Mouse (Mus musculus) effector memory CD4-positive, alpha-beta T cell, adult 5 months (primary cell): ENCODE measurements around the gene Hsf2. TPM values are rescaled to one million over a fixed set of nuclear protein-coding genes. Genes with fewer than 3 reads are reported as not detected.

Source experiments
- polyA plus RNA-seq: library from polyadenylated mRNA; unstranded; fragments of 100-300 nt; shearing (Covaris generic); gene quantifications from one replicate; pipeline ENCODE4 v1.2.1, GENCODE M21; 2017

The Hsf2 gene
- polyA plus RNA-seq, result 3.9 TPM

DNA sequence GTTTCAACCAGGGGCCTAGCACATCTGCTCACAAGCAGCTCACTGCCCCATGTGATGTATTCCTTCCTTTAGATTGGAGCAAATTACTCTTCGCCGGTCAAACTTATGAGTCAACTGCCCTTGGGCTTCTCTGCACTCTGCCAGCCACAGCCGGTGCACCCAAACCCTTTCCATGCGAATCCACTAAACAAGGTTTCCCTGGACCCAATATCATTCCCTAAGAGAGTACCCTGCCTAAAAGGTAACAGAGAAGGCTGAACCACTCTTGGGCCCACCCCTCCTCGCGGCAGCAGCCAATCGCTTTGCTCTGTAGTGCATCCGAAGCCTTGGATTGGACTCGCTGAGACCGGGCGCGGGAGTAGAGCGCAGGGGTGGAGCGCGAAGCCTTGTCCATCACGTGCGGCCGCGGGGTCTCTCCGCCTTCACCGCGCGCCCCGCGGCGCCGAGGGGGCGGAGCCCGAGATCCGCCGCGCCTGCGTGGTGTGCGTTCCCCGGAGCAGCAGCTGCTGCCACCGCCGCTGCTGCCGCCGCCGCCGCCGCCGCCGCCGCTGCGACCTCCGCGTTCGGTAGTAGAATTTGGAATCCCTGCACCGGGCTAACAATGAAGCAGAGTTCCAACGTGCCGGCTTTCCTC, at the start of gene Hsf2:
Gene Hsf2, plus strand, starts transcription at position 478 of the 634 bp plus-strand sequence.

DNA sequence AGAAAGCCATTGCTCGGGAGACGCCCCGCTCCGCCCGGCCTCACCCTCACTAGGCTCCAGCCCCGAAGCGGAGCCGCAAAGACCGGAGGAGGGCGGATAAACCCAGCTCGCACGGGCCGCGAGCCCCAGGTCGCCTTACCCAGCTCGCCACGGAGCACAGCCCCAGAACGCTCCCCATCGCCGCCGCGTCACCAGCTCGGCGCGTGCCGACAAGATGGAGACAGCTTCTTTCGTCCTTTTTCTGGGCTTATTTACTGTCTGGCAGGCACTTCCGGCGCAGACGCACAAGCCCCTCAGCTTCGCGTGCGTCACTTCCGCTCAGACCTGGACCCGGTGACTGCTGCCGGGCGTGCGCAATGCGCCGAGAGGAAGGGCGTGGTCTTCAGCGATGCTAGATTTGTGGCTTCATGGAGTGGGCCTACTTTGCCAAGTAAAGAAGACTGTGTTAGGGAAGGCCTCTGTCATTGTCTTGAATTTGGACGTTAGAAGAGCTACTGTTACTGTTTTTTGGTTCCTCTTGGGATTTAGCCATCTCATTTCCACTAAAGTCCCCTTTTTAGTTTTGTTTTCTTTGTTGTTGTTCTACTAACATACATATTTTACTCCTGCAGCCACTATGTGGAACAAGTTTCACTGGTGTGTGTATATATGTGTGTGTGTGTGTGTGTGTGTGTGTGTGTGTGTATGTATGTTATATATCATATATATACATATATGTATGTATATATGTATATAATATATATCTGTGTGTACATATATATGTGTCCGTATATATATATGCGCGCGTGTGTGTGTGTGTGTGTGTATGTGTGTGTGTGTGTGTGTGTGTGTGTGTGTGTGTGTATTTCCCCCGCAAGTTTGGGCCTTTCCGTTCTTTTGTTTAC, 46.3 kb downstream of the Hsf2 start, which contains the start of gene Serinc1:
Gene Serinc1, minus strand, starts transcription at position 313 of the 884 bp plus-strand sequence.

Other genes starting within 250 kb of the Hsf2 start
- 236 TPM for gene Serinc1, start 46.1 kb downstream of the Hsf2 start, polyA plus RNA-seq
- gene Pkib, start 145.6 kb downstream of the Hsf2 start, polyA plus RNA-seq, result 0.47 TPM